Mouse (Mus musculus) C2C12 (cell line): ENCODE measurements at regions not wholly inside any gene's neighbourhood (a gene's known extent, or its start where the extent isn't known, plus 50 kb on each side); places are given as distances from the start of the nearest gene placed in this dataset.

ENCODE experiments used
- CEBPB ChIP-seq: IDR thresholded peaks from one replicate; pipeline ENCODE4 v1.6.1; 2011; ENCODE audit warnings: low read depth, mild to moderate bottlenecking, control low read depth, moderate library complexity
- CTCF ChIP-seq: IDR thresholded peaks from one replicate; pipeline ENCODE4 v1.5.1; 2011; ENCODE audit not compliant: control insufficient read depth, insufficient read depth, insufficient read length
- MAX ChIP-seq: IDR thresholded peaks from one replicate; pipeline ENCODE4 v1.6.1; 2011; ENCODE audit warnings: mild to moderate bottlenecking, control low read depth
- MYOD1 ChIP-seq: IDR thresholded peaks from one replicate; pipeline ENCODE4 v1.6.1; 2011; ENCODE audit warnings: low read depth; ENCODE audit not compliant: control insufficient read depth, insufficient read length
- MYOG ChIP-seq: IDR thresholded peaks from one replicate; pipeline ENCODE4 v1.6.1; 2011; ENCODE audit not compliant: control insufficient read depth, insufficient read length; ENCODE audit errors: extremely low read depth
- USF1 ChIP-seq: IDR thresholded peaks from one replicate; pipeline ENCODE4 v1.6.1; 2011; ENCODE audit warnings: low read depth, mild to moderate bottlenecking, control low read depth, moderate library complexity

DNA sequence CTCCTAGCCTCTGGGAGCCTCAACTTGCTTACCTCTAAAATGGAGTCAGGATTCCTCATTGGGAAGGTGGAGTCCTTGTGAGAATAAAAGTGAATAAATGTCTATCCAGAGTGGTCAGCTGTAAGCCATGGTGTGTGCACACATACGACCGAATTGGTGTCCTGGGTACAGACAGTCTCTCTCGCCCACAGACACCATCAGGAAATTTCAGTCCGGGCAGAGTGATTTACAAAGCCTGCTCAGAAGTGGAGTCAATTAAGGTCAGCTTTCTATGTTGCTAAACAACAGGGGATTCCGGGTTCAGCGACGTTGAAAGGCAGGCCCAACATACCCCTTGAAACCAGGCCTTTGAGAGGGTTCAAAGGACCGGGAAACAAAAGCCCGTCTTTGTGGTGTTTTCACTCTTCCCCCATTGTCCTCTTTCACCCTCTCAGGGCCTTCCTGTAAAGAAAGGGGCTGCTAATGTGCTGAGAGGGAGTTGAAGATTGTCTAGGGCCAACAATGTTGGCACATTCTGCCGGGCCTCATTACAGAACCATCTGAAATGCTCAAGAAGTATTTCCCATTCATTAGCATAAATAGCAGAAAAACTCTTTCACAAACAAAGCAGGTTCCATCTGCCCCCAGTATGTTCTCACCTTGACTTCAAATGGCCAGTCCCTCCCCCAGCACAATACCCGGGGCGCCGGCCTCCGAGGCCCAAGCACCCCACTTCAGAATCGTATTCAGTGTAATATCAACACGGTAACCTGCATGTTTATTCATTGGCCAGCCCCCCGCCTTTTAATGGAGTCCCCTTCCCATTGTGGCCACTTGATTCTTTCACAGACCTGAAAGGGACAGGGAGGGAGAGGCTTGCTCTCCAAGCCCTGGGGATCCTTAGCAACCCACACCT is 65.3 kb downstream of the Hes1 start:
- no peak for TF ChIP-seq CTCF
- TF ChIP-seq MYOD1 = no peak
- TF ChIP-seq USF1 = no peak
- no peak for TF ChIP-seq MAX
- TF ChIP-seq MYOG = no peak
- no peak for TF ChIP-seq CEBPB
